Mouse (Mus musculus) embryo, embryonic 11 days (tissue): ENCODE measurements around the gene B4galt5.

Experiments used
- DNase-seq: peaks from one replicate; pipeline ENCODE4 v3.0.0-alpha.2; 2015

The B4galt5 gene

GRCm38 (mm10) chr2:167356885-167357284 is 7.9 kb upstream of the B4galt5 start:
- DNase-seq, result no peak

GRCm38 (mm10) chr2:167354611-167355165 is 5.7 kb upstream of the B4galt5 start:
- no peak for DNase-seq

- no peak for DNase-seq
Measured at GRCm38 (mm10) chr2:167354046-167354445, 5.1 kb upstream of the B4galt5 start.

DNA sequence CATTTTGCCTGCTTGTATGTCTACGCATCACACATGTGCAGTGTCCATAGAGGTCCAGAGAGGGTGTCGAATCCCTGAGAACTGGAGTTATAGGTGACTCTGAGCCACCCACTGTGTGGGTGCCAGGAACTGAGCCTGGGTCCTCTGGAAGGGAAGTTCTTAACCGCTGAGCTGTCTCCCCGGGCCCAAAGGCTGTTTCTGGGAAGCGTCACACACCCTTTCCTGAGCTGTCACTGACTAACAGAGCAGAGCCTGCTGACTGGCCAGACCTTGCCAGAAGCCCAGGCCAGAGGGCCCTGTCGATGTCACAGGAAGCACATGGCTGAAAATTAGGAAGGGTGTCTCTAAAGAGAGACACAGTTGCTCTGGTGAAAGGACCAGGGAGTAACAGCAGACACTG is 3.5 kb upstream of the B4galt5 start:
- no peak for DNase-seq

DNA sequence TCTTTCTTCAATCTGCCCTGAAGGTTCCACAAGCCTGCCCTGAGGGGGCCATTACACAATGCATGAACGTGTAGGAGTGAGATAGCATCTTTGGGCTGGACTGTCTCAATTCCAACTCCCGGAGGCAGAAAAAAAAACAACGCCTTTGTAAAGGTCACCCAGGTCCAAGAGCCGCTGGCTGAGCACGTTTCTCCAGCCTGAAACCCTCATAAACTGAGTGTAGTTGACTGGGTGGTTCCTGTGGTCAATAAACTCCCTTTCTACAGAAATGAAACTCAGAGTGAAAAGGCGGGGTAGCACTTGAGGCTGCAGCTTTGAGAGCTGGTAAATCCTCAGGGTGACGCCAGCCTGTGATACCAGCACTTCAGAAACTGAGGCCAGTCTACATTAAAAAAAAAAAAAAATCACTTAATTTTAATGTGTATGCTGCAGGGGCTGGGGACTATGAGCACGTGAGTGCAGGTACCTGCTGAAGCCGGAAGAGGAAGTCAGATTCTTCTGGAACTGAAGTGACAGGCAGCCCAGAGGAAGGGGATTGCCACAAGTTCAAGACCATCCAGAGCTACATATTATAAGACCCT is 2.5 kb upstream of the B4galt5 start:
- no peak for DNase-seq

DNA sequence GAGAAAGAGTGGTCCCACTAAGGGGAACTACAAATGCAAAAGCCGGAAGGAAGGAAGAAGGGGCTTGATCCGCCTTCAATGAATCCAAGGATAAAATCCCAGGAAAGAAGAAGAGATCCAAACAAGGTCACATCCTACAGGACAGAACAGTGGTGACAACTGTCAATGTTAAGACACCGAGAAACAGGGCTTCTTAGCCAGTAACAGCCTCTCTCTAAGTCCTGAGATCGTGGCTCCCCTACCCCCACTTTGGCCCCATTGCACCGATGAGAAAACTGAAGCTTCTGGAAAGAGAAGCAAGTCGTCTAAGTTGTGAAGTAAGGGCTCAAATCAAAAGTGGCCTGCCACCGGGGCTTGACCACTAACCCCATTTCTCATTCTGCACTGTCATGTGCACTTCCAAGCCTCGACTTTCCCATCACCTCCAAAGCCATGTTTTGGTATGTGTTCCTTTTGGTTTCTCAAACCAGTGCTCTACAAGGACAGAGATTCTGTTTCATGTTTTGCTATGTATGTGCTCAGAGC is 1.2 kb upstream of the B4galt5 start:
- DNase-seq, result no peak

GRCm38 (mm10) chr2:167349283-167349936 is 427 bp upstream of the B4galt5 start:
- peak; percentile 97 for DNase-seq

GRCm38 (mm10) chr2:167347991-167348375 is 1.0 kb downstream of the B4galt5 start:
- DNase-seq, result no peak

DNA sequence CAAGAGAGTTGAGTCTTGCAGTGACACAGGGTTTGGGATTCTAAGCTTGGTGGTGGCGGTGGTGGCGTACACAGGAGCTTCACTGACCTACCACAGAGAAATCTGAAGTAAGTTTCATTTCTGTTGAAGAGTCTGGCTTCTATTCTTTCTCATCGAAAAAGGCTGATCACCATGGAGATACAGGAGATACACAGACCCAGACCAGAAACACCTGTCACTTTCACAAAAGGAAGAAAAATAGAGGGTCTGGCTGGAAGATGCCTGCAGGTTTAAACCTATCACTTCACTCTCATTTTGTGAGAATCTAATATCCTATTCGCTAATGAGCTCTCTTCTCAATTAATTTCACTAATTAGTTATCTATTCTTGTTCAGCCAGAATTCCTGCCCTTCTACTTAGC is 1.6 kb downstream of the B4galt5 start:
- no peak for DNase-seq

GRCm38 (mm10) chr2:167345508-167346164 is 3.3 kb downstream of the B4galt5 start:
- DNase-seq, result no peak

GRCm38 (mm10) chr2:167344871-167345507 is 4.0 kb downstream of the B4galt5 start:
- DNase-seq, result no peak

GRCm38 (mm10) chr2:167343369-167344140 is 5.4 kb downstream of the B4galt5 start:
- DNase-seq, result no peak

DNA sequence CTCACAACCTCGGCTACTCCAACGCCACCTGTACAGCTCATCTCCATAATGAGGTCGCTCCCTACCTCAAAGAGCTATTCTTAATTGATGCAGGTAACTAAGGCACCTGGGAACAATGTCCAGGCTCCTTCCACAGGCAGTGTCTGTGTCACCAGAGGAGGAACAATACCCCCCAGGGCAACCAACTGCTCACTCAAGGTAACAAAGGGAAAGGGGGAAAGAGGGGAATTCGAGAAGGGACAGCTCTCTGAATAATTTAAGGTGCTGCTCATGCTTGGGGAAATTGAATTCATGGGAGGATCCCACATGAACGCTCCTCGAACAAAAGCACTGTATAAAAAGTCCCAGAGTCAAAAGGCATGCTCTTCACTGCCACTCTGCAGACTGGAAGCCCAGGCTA is 6.1 kb downstream of the B4galt5 start:
- no peak for DNase-seq

GRCm38 (mm10) chr2:167337580-167337979 is 11.4 kb downstream of the B4galt5 start:
- no peak for DNase-seq

DNA sequence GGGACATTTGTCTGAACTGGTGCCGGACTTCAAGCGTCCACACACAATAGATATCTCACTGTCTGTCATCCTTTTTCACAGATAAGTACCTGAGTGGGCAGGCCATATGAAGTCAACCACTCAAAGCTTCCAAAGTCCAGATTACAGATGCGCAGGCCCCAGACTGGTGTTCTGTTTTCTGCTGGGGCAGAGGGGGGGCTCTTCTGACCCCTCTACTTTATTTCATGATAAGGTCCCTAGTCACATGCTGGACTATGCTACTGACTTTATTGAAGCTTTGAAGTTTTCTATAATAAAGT is 11.8 kb downstream of the B4galt5 start:
- DNase-seq, result no peak

- no peak for DNase-seq
Measured at GRCm38 (mm10) chr2:167336384-167337213, 12.4 kb downstream of the B4galt5 start.

GRCm38 (mm10) chr2:167335066-167335465 is 13.9 kb downstream of the B4galt5 start:
- no peak for DNase-seq

DNA sequence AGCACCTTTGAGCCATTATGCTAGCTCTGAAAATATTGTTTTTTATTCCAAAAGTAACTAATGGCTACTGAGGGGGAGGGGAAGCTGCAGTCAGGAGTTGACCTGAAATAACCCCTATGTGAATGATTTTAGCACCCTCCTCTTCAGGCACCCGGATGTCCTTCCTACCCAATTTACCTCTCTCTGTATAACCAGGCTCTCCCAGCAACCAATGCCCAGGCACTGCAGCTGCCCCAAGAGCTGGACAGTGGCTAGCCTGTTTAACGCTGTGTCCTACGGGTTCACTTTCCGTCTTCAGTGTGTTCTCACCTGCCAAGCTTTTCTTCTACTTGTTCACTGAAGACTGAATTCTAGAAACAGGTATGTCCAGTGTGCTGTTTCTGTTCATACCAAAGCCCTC is 14.7 kb downstream of the B4galt5 start:
- DNase-seq, result no peak

DNA sequence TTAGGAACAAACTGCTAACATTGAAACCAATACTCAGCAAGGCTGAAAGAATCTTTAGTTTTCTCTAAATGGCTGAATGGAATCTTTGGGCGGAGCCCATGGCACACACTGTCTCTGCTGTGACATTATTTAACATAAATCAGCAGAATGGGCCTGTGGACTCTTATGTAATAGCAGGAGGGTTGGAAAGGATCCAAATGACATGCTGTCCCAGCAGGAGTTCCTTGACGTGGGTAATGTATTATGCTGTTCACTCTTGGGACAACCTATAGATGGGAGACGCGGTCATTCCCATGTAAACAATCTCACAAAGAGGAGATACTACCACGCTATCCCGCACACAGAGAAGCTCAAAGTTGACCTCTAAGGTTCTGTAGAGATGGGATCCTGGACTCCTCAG is 15.5 kb downstream of the B4galt5 start:
- DNase-seq, result no peak

DNA sequence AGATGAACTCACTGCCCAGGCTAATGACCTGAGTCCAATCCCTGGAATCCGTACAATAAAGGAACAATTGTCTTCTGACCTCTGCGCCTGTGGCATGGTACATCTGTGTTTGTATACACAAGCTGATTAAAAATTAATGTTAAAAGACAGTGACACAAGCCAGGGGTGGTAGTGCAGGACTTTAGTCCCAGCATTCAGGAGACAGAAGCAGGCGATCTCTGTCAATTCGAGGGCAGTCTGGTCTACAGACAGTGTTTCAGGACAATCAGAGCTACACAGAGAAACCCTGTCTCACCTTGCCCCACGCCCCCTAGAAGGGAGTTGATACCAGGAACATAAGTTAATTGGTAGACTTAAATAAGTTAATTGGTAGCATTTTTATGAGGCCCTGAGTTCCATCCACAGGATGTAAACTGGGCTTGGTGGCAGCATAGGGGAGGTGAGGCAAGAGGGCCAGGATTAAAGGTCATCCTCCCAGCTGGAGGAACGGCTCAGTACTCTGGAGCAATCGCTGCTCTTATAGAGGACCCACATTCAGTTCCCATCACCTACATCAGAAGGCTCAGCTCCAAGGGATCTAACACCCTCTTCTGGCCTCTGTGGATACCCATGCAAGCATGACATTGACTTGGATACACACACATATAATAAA is 16.5 kb downstream of the B4galt5 start:
- no peak for DNase-seq

DNA sequence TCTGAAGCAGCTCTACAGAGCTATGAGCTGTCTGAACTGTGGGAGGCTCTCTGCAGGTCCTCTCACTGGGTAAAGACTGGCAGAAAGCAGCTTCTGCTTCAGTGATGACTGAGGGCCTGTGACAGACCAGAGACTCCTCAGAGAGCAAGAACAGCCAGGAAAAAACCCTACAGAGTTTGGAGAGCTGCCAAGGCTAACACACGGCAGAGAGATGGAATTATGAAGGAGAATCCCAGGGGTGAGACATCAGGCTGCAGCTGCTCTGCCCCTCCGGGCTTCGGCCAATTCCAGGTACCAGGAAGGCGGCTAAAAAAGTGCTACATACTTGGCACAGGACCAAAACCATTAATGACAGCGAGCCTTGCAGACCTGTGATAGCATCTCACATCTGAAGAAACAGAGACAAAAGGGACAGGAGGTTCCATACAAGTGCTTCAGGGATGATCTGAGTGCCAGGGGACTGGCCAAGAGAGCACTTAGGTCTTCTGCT is 17.5 kb downstream of the B4galt5 start:
- no peak for DNase-seq
